Mouse (Mus musculus) brain, embryonic 14.5 days (tissue): ENCODE measurements at regions not wholly inside any gene's neighbourhood (a gene's known extent, or its start where the extent isn't known, plus 50 kb on each side); places are given as distances from the start of the nearest gene placed in this dataset.

Experiments
- DNase-seq: peaks from one replicate; pipeline ENCODE4 v3.0.0-alpha.2; 2011; ENCODE audit warnings: low read depth
- CTCF ChIP-seq: fragments of 200-500 bp; IDR thresholded peaks from 2 replicates; pipeline ENCODE4 v1.5.1; 2012; ENCODE audit warnings: inconsistent platforms, mild to moderate bottlenecking, moderate library complexity, borderline replicate concordance; ENCODE audit not compliant: insufficient read depth, insufficient read length; ENCODE audit errors: extremely low read depth
- POLR2A ChIP-seq: fragments of 200-500 bp; IDR thresholded peaks from 2 replicates; pipeline ENCODE4 v1.6.1; 2012; ENCODE audit warnings: mild to moderate bottlenecking, inconsistent platforms, borderline replicate concordance; ENCODE audit not compliant: poor library complexity, insufficient read depth, insufficient read length, severe bottlenecking; ENCODE audit errors: extremely low read depth

DNA sequence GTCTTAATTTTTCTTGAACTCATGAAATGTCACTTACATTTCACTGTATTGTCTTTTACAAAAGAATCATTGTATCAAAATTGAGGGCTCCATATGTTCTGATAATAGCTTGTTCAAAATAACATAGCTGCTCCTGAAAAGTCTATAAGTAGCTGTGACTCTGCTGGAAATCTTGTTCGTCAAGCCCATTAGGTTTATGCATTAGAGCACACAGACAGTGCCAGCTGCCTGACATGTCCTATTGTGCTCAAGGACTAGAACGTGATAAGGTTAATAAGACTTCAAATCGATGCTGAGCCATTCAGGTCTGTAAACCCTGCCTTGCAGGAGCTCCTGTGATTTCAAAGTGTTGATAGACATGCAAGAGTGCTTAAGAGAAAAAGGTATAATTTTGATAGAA, 438.0 kb downstream of the Fam198b start:
- DNase-seq = peak; percentile 48
- no peak for TF ChIP-seq POLR2A
- no peak for TF ChIP-seq CTCF

DNA sequence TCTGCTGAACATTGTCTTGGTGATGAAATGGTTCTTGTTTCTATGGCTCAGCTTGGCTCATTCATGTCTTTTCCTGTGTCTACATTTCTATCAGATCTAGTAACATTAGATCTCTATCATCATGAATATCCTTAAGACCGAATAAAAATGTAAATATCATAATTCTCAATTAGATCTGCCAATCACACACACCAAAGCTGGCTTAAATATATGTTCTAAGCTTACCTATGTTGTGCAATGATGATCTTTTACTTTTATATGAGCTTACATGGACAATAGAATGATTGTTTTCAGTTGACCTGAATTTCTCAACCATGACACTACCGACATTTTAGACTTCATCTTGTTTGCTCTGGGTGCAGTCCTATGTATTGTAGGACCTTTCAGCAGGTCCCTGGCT, 440.4 kb downstream of the Fam198b start:
- no peak for DNase-seq
- TF ChIP-seq CTCF = no peak
- TF ChIP-seq POLR2A = no peak

DNA sequence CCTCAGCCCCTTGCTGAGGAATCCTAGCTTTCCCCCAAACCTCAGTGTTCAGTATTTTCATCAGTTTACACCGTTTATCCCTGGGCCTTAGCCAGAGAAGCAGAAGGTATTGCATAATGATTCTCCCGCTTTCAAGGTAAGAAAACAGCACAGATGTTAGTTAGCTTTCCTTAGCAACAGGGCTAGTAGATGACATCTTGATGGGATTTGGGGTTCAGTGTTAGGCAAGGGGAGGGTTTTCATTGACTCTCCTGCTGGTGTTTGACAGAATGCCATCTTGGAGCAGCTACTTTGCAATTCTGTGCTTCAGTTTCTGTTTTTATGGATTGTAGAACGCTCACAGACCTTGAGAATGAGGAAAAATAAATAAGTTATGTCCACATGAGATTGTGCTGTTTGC, 447.4 kb downstream of the Fam198b start:
- TF ChIP-seq CTCF (no peak), POLR2A (no peak)
- DNase-seq = peak; percentile 78

DNA sequence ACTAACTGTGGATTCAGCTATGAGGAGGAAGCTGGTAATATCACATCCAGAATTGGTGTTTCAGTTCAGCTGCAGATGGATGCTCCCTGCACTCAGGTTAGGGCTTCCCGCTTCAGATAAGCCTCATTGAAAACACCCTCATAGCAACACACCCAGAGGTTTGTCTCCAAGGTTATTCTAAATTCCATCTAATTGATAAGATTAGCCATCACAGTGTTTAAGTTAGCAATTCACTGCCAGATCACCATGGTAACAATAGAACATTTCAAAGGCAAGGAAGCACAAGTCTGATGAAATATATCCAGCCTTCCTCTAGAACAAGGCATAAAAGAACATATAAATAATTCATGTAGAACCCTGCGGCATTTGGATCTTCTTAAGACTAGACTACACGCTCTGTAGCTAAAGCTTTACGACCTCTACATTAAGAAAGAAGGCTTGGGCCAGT, 450.1 kb downstream of the Fam198b start:
- peak; percentile 85 for DNase-seq
- TF ChIP-seq POLR2A (no peak), CTCF (no peak)

DNA sequence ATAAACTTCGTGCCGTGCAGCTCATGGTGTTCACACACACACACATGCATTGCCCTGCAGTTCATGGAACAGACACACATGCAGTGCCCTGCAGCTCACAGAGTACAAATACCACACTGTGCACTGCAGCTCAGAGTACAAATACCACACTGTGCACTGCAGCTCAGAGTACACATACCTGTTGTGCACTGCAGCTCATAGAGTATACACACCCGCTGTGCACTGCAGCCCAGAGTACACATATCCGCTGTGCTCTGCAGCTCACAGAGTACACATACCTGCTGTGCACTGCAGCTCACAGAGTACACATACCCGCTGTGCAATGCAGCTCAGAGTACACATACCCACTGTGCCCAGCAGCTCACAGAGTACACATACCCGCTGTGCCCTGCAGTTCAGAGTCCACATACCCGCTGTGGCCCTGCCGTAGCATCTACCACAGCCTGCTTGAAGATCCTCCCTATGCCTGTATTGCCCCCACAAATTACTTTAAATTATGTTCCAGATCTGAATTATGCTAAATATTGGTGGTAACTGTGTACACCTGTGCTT, 451.9 kb downstream of the Fam198b start:
- TF ChIP-seq POLR2A (no peak), CTCF (no peak)
- DNase-seq = no peak

DNA sequence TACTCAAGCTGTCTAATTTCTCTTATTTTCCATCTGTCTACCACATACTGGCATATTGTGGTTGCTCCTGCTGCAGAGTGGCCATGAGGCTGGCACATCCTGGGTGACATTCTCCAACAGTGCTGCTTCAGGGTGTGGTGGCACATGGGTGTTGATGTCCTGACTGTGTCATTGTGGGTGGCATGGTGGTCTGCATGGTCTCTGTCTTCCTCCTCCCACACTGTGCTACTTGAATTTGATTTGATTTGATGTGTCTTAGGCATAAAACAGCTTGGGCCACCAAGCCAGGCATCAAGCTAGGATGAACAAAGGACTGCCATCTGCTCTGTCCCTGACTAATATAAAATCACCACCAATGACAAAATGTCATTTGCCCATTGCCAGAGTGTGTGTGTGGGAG, 434.7 kb downstream of the Gria2 start:
- TF ChIP-seq POLR2A (no peak), CTCF (no peak)
- no peak for DNase-seq

DNA sequence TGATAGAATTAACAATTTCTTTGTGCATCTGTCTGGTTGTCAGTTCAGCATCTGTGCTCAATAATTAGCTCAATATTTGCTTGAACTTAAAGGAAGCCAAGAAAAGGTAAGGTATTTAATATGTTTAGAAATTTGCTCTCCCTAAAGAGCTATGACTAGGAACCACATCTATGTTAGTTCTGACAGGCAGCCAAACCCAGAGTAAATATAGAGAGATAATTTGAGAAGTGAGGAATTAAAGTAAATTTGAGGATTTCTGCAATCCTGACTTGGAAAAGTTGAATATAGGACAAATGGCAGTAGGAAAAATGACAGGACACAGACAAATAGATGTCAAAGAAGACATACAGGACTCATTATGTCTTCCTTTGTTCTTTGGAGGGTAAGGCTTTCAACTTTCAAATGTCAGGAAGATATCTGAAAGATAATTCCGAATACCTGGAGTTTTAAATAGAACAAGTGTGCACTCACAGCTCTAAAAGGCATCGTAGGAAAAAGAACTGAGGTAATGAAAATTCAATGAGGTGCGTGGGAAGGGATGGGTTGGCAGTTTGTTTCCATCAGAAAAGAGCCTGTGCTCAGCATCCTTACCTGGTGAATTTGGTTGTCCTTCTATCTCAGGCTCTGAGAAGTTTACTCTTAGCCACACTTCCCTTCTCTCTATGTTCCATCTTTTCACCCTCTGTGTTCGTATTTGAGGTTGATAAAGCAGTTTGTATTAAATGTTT, 433.3 kb downstream of the Gria2 start:
- no peak for DNase-seq
- TF ChIP-seq CTCF (no peak), POLR2A (no peak)

DNA sequence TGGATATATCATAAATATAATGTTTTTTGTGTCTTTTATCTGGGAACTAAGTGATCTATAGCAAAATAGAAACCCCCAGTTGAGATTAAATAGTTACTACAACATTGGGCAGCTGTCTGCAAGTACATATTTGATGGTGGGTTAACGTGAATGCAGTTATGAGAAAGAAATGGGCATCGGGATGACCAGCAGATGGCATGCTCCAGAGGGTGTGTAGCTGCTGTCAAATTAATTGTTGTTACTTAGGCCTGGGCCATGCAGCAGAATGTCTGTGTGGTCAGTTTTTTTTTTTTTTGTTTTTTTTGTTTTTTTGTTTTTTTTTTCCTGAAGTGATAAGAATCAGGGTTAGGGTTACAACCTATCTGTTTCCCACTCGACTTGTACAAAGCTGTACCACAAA, 430.2 kb downstream of the Gria2 start:
- TF ChIP-seq CTCF (peak; percentile 5; the same call in 1 of the 2 replicates), POLR2A (no peak)
- DNase-seq = peak; percentile 37

DNA sequence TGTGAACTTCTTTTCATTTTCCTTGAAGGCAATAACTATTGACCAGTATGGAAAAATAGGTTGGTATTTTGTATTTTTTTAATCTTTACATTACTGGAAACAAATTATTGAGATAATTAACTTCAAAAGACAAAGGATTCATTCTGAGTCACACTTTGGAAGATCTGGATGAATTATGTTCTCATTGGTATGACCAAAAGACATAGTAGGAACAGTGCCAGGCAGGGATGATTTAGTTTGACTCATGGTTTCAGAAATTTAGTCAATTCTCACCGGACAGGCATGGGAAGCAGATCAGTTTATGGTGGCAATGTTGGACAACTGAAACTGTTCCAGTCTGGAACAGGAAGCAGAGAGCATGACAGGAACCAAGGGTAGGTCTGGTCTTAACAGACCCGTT, 416.6 kb downstream of the Gria2 start:
- no peak for DNase-seq
- TF ChIP-seq CTCF (no peak), POLR2A (no peak)

DNA sequence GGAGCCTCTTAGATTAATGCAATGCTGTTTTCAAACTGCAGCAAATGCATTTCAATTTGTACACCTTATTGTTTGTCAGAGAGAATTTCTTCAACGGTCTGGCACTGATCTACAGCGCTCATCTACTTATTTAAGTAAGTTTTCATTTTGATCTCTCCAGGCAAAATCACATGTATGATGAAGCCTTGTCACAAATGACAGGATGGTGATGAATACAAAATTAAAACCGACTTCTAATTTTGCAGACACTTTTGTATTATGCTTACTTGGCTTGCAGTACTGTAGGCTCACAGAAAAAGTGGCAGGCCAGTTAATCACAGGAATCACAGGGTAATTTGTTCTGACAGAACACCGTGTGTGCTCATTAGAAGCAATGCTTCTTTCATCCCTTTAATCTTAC, 406.4 kb downstream of the Gria2 start:
- TF ChIP-seq CTCF (no peak), POLR2A (no peak)
- peak; percentile 82 for DNase-seq

DNA sequence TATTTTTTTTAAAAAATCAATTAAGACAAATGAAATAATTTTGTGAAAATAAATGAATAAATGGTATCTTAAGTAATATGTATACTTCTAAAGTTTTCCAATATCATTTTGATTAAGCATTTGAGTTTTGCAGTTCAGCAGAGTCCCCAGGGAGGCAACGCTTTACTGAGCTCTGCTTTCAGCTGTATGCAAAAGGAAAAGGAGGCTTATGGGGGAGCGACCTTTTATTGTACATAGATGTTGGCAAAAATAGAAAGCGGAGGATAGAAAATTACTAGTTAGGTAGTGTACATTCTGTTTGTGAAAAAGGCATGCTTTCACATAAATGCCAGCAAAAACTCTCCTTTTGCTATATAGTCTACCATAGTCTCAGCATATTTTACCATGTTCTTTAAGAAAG, 382.2 kb downstream of the Gria2 start:
- TF ChIP-seq CTCF = no peak
- TF ChIP-seq POLR2A = no peak
- peak; percentile 42 for DNase-seq

DNA sequence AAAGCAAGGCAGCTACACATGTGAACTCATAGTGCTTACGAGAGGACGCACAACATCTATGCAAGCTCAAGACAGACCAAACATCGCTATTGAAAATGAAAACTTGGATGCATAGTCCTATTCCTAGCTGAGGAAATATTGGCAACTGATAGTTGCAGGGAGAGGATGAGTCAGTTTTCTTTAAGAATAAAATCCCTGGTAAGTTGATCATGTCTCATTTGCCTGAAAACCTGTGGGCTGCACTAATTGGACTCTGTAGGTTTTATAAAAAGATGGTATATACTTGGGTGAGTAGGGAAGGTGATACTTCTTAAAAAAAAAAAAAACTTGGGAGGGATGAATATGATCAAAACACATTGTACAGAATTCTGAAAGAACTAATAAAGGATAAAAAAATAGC, 381.2 kb downstream of the Gria2 start:
- no peak for DNase-seq
- TF ChIP-seq POLR2A (no peak), CTCF (no peak)
